Comparison of ENCODE assay signal across 27 mouse cellular contexts in genomic region chr3:103867424-103867971, GRCm38 (mm10). TPM values are rescaled to one million over a fixed set of nuclear protein-coding genes. Genes with fewer than 3 reads are reported as not detected.
A peak's percentile ranks its signal among the peaks of the same experiment; 100 is the strongest.
DNase-seq lines count a peak whose midpoint lies in the region; ATAC-seq and TF ChIP-seq lines count a peak whose summit lies in the region.
"Had no signal": no experiment of that assay in that cellular context is flagged by ENCODE, and none has a peak within 500 bp of the region (broad histone marks: within the 10 kb centered on the region; RNA-seq: fewer than 3 reads in every experiment).

No protein-coding gene starts in this region.

- peak; percentile 92 for TF ChIP-seq EP300 in CH12.LX (IDR thresholded peaks at IDR 0.05; ENCODE audit: low read length)

- in situ Hi-C loops in CH12.LX (cut with MboI; ENCODE audit: low pct_ligation_motif_present, low pct_unique_long_range_greater_than_20kb, low sequenced_read_pairs): no loop called here

- H3K79me2 ChIP-seq in CH12.LX (replicated peaks; ENCODE audit: control insufficient read depth, extremely low read depth, insufficient read depth, poor library complexity, severe bottlenecking): peaks cover 79% of the 10 kb centered on the region

- no peak for TF ChIP-seq RAD21 in CH12.LX (IDR thresholded peaks at IDR 0.05; ENCODE audit: low read depth, low read length)

- no peaks in the 10 kb centered on the region for H3K36me3 ChIP-seq in heart, embryonic 16.5 days (ENCODE audit: control insufficient read depth, insufficient read depth)
- no peaks in the 10 kb centered on the region for H3K36me3 ChIP-seq in heart, embryonic 11.5 days (ENCODE audit: control insufficient read depth, insufficient read depth, low read length)
- peaks cover 25 to 49% of the 10 kb centered on the region in 2 experiments for H3K36me3 ChIP-seq in CH12.LX (replicated peaks in 1 of 2; ENCODE audit: control insufficient read depth in 1 of 2, insufficient read depth in 1 of 2, low read length in 1 of 2)
- H3K36me3 ChIP-seq: embryonic facial prominence, embryonic 15.5 days; heart, embryonic 12.5 days; hindbrain, embryonic 15.5 days; midbrain, embryonic 12.5 days; neural tube, embryonic 12.5 days had no signal

- TF ChIP-seq CTCF in CH12.LX (conservative IDR thresholded peaks at IDR 0.05 in 1 of 2, IDR thresholded peaks at IDR 0.05 in 1 of 2; ENCODE audit: low read depth in 2 of 2, low read length in 2 of 2): no peak

- ATAC-seq in heart, embryonic 16.5 days (replicated peaks; ENCODE audit: extremely low read depth, insufficient read depth, low FRiP score): no peak
- no peak for ATAC-seq in heart, embryonic 11.5 days (replicated peaks; ENCODE audit: insufficient number of reproducible peaks, low FRiP score, low TSS enrichment)
- peak; percentile 37; the same call in 1 of the 2 replicates for ATAC-seq in neutrophil, adult 5-6 weeks (ENCODE audit: extremely low read depth, insufficient number of reproducible peaks, low FRiP score, poor library complexity, severe bottlenecking)
- no peak for ATAC-seq in monocyte, adult 5-6 weeks (replicated peaks; ENCODE audit: insufficient number of reproducible peaks, low FRiP score, low TSS enrichment, poor library complexity, severe bottlenecking)
- ATAC-seq: forebrain, embryonic 14.5 days; intestine, embryonic 16.5 days; liver, postnatal 0 days; lung, postnatal 0 days had no signal

- no peak overlapping the region for H3K9ac ChIP-seq in heart, embryonic 16.5 days (ENCODE audit: low read length)
- H3K9ac ChIP-seq in heart, embryonic 11.5 days (ENCODE audit: low read depth, low read length): no peak overlapping the region
- peak overlapping the region; percentile 71 for H3K9ac ChIP-seq in CH12.LX (ENCODE audit: insufficient read depth, low read depth)
- H3K9ac ChIP-seq: embryonic facial prominence, embryonic 15.5 days; heart, embryonic 12.5 days; hindbrain, embryonic 15.5 days; liver, postnatal 0 days; midbrain, embryonic 12.5 days; neural tube, embryonic 12.5 days had no signal

- no peaks in the 10 kb centered on the region for H3K4me1 ChIP-seq in heart, embryonic 16.5 days (ENCODE audit: control insufficient read depth, insufficient read depth, low read length)
- no peaks in the 10 kb centered on the region for H3K4me1 ChIP-seq in heart, embryonic 11.5 days (ENCODE audit: control insufficient read depth, insufficient read depth, low read length)
- H3K4me1 ChIP-seq in CH12.LX (ENCODE audit: control insufficient read depth in 1 of 2, insufficient read depth in 2 of 2): peaks cover 23 to 79% of the 10 kb centered on the region in 2 experiments
- H3K4me1 ChIP-seq: embryonic facial prominence, embryonic 15.5 days; heart, embryonic 12.5 days; hindbrain, embryonic 15.5 days; midbrain, embryonic 12.5 days; neural tube, embryonic 12.5 days had no signal

- H3K4me3 ChIP-seq in heart, embryonic 16.5 days (ENCODE audit: low read length): no peak overlapping the region
- H3K4me3 ChIP-seq in heart, embryonic 11.5 days (ENCODE audit: low read depth, low read length): no peak overlapping the region
- H3K4me3 ChIP-seq in CH12.LX (replicated peaks in 1 of 3; ENCODE audit: low read depth in 2 of 3, low read length in 2 of 3, poor library complexity in 1 of 3): peak overlapping the region in 2 of 3 experiments; percentile 13 to 38
- H3K4me3 ChIP-seq: embryonic facial prominence, embryonic 15.5 days; heart, embryonic 12.5 days; hindbrain, embryonic 15.5 days; midbrain, embryonic 12.5 days; neural tube, embryonic 12.5 days had no signal

- H3K27ac ChIP-seq in heart, embryonic 16.5 days (ENCODE audit: low read length): peak overlapping the region; percentile 39; the same call in 1 of the 2 replicates
- no peak overlapping the region for H3K27ac ChIP-seq in heart, embryonic 11.5 days (ENCODE audit: low read depth, low read length)
- H3K27ac ChIP-seq in CH12.LX (ENCODE audit: insufficient read depth, low read depth): peak overlapping the region; percentile 95
- H3K27ac ChIP-seq: embryonic facial prominence, embryonic 15.5 days; hindbrain, embryonic 15.5 days; midbrain, embryonic 12.5 days; neural tube, embryonic 12.5 days had no signal

- H3K27me3 ChIP-seq in heart, embryonic 16.5 days (ENCODE audit: control insufficient read depth, insufficient read depth, low read length): no peaks in the 10 kb centered on the region
- no peaks in the 10 kb centered on the region for H3K27me3 ChIP-seq in heart, embryonic 11.5 days (ENCODE audit: control insufficient read depth, insufficient read depth, low read length)
- no peaks in the 10 kb centered on the region for H3K27me3 ChIP-seq in CH12.LX (replicated peaks)
- H3K27me3 ChIP-seq: embryonic facial prominence, embryonic 15.5 days; heart, embryonic 12.5 days; hindbrain, embryonic 15.5 days; midbrain, embryonic 12.5 days; neural tube, embryonic 12.5 days had no signal

- H3K9me3 ChIP-seq in heart, embryonic 16.5 days (replicated peaks; ENCODE audit: control insufficient read depth, low read length): no peaks in the 10 kb centered on the region
- H3K9me3 ChIP-seq in heart, embryonic 11.5 days (replicated peaks; ENCODE audit: control insufficient read depth, low read length): no peaks in the 10 kb centered on the region
- peaks cover 4% of the 10 kb centered on the region for H3K9me3 ChIP-seq in CH12.LX (replicated peaks; ENCODE audit: low read length)
- H3K9me3 ChIP-seq: embryonic facial prominence, embryonic 15.5 days; heart, embryonic 12.5 days; hindbrain, embryonic 15.5 days; midbrain, embryonic 12.5 days; neural tube, embryonic 12.5 days had no signal

- peak; percentile 43 to 48 for DNase-seq in B cell, adult 2 months
- peak; percentile 73 for DNase-seq in CH12.LX (ENCODE audit: extremely low read depth)
- DNase-seq in urinary bladder, postnatal 14 days (ENCODE audit: low spot score): no peak
- DNase-seq: adrenal gland, postnatal 14 days; cerebellum, adult 9-10 months; heart, postnatal 36 days; kidney, adult 9 months; kidney, postnatal 25 days; layer of hippocampus, postnatal 36 days; liver, postnatal 0 days had no signal

- dilution Hi-C loops in CH12.LX (cut with MboI; ENCODE audit: extremely low pct_ligation_motif_present, extremely low pct_unique_long_range_greater_than_20kb, low sequenced_read_pairs): no loop called here

- TF ChIP-seq POLR2A in CH12.LX (IDR thresholded peaks at IDR 0.05; ENCODE audit: low read depth, low read length): no peak; the same call in 1 of the 2 replicates

- no peak overlapping the region for H3K4me2 ChIP-seq in heart, embryonic 16.5 days (ENCODE audit: low read depth, low read length)
- no peak overlapping the region for H3K4me2 ChIP-seq in heart, embryonic 11.5 days
- H3K4me2 ChIP-seq in CH12.LX (ENCODE audit: insufficient read depth, low read depth, poor library complexity, severe bottlenecking): peak overlapping the region; percentile 26
- H3K4me2 ChIP-seq: embryonic facial prominence, embryonic 15.5 days; heart, embryonic 12.5 days; hindbrain, embryonic 15.5 days; midbrain, embryonic 12.5 days; neural tube, embryonic 12.5 days had no signal

- WGBS in heart, embryonic 16.5 days: 87% methylated on average over 5 of the region's 5 CpGs
- WGBS in heart, embryonic 11.5 days (ENCODE audit: insufficient replicate concordance): 80% methylated on average over 5 of the region's 5 CpGs

TF ChIP-seq in CH12.LX, 34 proteins besides CTCF, POLR2A, EP300 and RAD21 (continues in another document):
- TF ChIP-seq MEF2A (IDR thresholded peaks at IDR 0.05; ENCODE audit: borderline replicate concordance, low read depth, low read length): peak; percentile 77; the same call in 1 of the 2 replicates
- TF ChIP-seq ELF1 (IDR thresholded peaks at IDR 0.05; ENCODE audit: low read depth, low read length): no peak

RNA-seq across cellular contexts. Expression of gene Ptpn22, which starts 7.9 kb away (rescaled TPM):
- polyA plus RNA-seq in heart, embryonic 16.5 days (2015; fragmentation: Nextera tagmentation; extraction: Ambion mirVana): 3.3 and 6.7 TPM in 2 replicates
- polyA plus RNA-seq in heart, embryonic 11.5 days (2014; fragmentation: Nextera tagmentation; extraction: Ambion mirVana): 0.90 and 1.8 TPM in 2 replicates
- total RNA-seq in CH12.LX (2012; rRNA removed) (21.9 and 26.7 TPM in 2 replicates), CH12.LX (2014; rRNA removed) (46.9 and 49.7 TPM in 2 replicates)
- 67.9 and 90.9 TPM in 2 replicates for polyA plus RNA-seq in CH12.LX (2012; ENCODE audit: insufficient read length, low read depth)
- 93.7 and 107 TPM in 2 replicates for total RNA-seq in neutrophil, adult 5-6 weeks (2017)
- 145 to 249 TPM (median 169 TPM) in 3 replicates for total RNA-seq in monocyte, adult 5-6 weeks (2017)

RNA-seq across cellular contexts. Expression of gene Bcl2l15, which starts 35.1 kb away (rescaled TPM):
- 0.43 TPM in 1 of 2 replicates, not detected in the other for polyA plus RNA-seq in heart, embryonic 16.5 days (2015; fragmentation: Nextera tagmentation; extraction: Ambion mirVana)
- 0.36 and 0.66 TPM in 2 replicates for polyA plus RNA-seq in heart, embryonic 11.5 days (2014; fragmentation: Nextera tagmentation; extraction: Ambion mirVana)
- total RNA-seq in CH12.LX (2012; rRNA removed): 12.2 and 19.3 TPM in 2 replicates
- 22.4 and 23.0 TPM in 2 replicates for total RNA-seq in CH12.LX (2014; rRNA removed)
- polyA plus RNA-seq in CH12.LX (2012; ENCODE audit: insufficient read length, low read depth): 24.8 and 24.9 TPM in 2 replicates
- total RNA-seq in neutrophil, adult 5-6 weeks (2017): 1.5 and 2.5 TPM in 2 replicates
- total RNA-seq in monocyte, adult 5-6 weeks (2017): 0.39 to 2.8 TPM in 2 of 3 replicates, not detected in the other
- total RNA-seq: gastrocnemius, adult 8-10 months; granulocyte monocyte progenitor cell, adult 5-6 weeks; heart, postnatal 36 days; left cerebral cortex, postnatal 10 days; liver, adult 2 months had no signal
- polyA plus RNA-seq: embryonic facial prominence, embryonic 15.5 days; forebrain, embryonic 14.5 days; limb, embryonic 11.5 days; liver, adult 2 months; neural tube, embryonic 12.5 days had no signal

RNA-seq across cellular contexts. Expression of gene Rsbn1, which starts 46.4 kb away (rescaled TPM):
- polyA plus RNA-seq in heart, embryonic 16.5 days (2015; fragmentation: Nextera tagmentation; extraction: Ambion mirVana): 5.6 and 5.8 TPM in 2 replicates
- polyA plus RNA-seq in heart, embryonic 11.5 days (2014; fragmentation: Nextera tagmentation; extraction: Ambion mirVana): 7.6 and 7.9 TPM in 2 replicates
- total RNA-seq in CH12.LX (2012; rRNA removed): 13.0 and 13.4 TPM in 2 replicates
- total RNA-seq in CH12.LX (2014; rRNA removed): 19.6 and 23.5 TPM in 2 replicates
- 13.8 and 14.5 TPM in 2 replicates for polyA plus RNA-seq in CH12.LX (2012; ENCODE audit: insufficient read length, low read depth)
- total RNA-seq in neutrophil, adult 5-6 weeks (2017): 51.4 and 52.8 TPM in 2 replicates
- total RNA-seq in monocyte, adult 5-6 weeks (2017): 39.6 to 51.5 TPM (median 41.7 TPM) in 3 replicates

RNA-seq across cellular contexts. Expression of gene Gm43064, which starts 58.1 kb away (rescaled TPM):
- polyA plus RNA-seq in heart, embryonic 16.5 days (2015; fragmentation: Nextera tagmentation; extraction: Ambion mirVana): 0.30 and 0.32 TPM in 2 replicates
- 0.18 and 0.19 TPM in 2 replicates for polyA plus RNA-seq in heart, embryonic 11.5 days (2014; fragmentation: Nextera tagmentation; extraction: Ambion mirVana)
- 3.1 and 4.3 TPM in 2 replicates for total RNA-seq in CH12.LX (2012; rRNA removed)
- 0.91 and 1.6 TPM in 2 replicates for total RNA-seq in CH12.LX (2014; rRNA removed)
- not detected in 2 replicates for polyA plus RNA-seq in CH12.LX (2012; ENCODE audit: insufficient read length, low read depth)
- not detected in 2 replicates for total RNA-seq in neutrophil, adult 5-6 weeks (2017)
- total RNA-seq in monocyte, adult 5-6 weeks (2017): 0.49 TPM in 1 of 3 replicates, not detected in the others
- total RNA-seq: adrenal gland, postnatal 14 days; heart, postnatal 36 days; left cerebral cortex, postnatal 10 days had no signal
- polyA plus RNA-seq: liver, postnatal 0 days; lung, postnatal 0 days; midbrain, embryonic 12.5 days had no signal

RNA-seq across cellular contexts. Expression of gene Ap4b1, which starts 58.2 kb away (rescaled TPM):
- 16.2 and 17.2 TPM in 2 replicates for polyA plus RNA-seq in heart, embryonic 16.5 days (2015; fragmentation: Nextera tagmentation; extraction: Ambion mirVana)
- 17.5 and 20.4 TPM in 2 replicates for polyA plus RNA-seq in heart, embryonic 11.5 days (2014; fragmentation: Nextera tagmentation; extraction: Ambion mirVana)
- total RNA-seq in CH12.LX (2012; rRNA removed): 19.8 and 20.1 TPM in 2 replicates
- total RNA-seq in CH12.LX (2014; rRNA removed): 31.6 and 31.9 TPM in 2 replicates
- polyA plus RNA-seq in CH12.LX (2012; ENCODE audit: insufficient read length, low read depth): 22.6 and 23.1 TPM in 2 replicates
- total RNA-seq in neutrophil, adult 5-6 weeks (2017): 39.4 and 48.4 TPM in 2 replicates
- 23.5 to 31.7 TPM (median 26.6 TPM) in 3 replicates for total RNA-seq in monocyte, adult 5-6 weeks (2017)

Comparison
In these comparisons a context has a peak if more than half of its experiments do, and no peak if none do; other contexts are left out.
1. H3K4me3 ChIP-seq: peak in CH12.LX (2 of 3); none in heart, embryonic 16.5 days (single experiment) and heart, embryonic 11.5 days (single experiment).